8 mouse cellular contexts compared by ENCODE assay signal in genomic region chr6:91156062-91156461, GRCm38 (mm10). TPM values are rescaled to one million over a fixed set of nuclear protein-coding genes. Genes with fewer than 3 reads are reported as not detected.
DNase-seq lines count a peak whose midpoint lies in the region; ATAC-seq and TF ChIP-seq lines count a peak whose summit lies in the region.

No protein-coding gene starts in this region.

- 19% methylated on average over 4 of the region's 4 CpGs for WGBS in lung, embryonic 14.5 days
- 28% methylated on average over 4 of the region's 4 CpGs for WGBS in limb, embryonic 12.5 days

- H3K4me1 ChIP-seq in lung, embryonic 14.5 days (ENCODE audit: insufficient read depth): 0 out of 2 replicates have a peak, but pooled peaks cover 8% of the 10 kb centered on the region
- peaks cover 62% of the 10 kb centered on the region for H3K4me1 ChIP-seq in limb, embryonic 12.5 days (replicated peaks)

- H3K27me3 ChIP-seq in lung, embryonic 14.5 days (ENCODE audit: insufficient read depth, low read length): no peaks in the 10 kb centered on the region
- H3K27me3 ChIP-seq in limb, embryonic 12.5 days: no peaks in the 10 kb centered on the region

- DNase-seq in cerebellum, adult 11-12 months: peak; percentile 63
- DNase-seq in cerebellum, adult 11 months: no peak
- no peak for DNase-seq in lung, embryonic 14.5 days
- no peak for DNase-seq in lung, postnatal 10 days
- peak; percentile 42 for DNase-seq in retina, embryonic 14.5 days (ENCODE audit: low spot score)
- no peak for DNase-seq in gastrocnemius, adult 18-20 months (ENCODE audit: low spot score)
- no peak for DNase-seq in adipocyte (ENCODE audit: low spot score)

- H3K4me2 ChIP-seq in lung, embryonic 14.5 days: peak overlapping the region; percentile 67
- peak overlapping the region; percentile 77 for H3K4me2 ChIP-seq in limb, embryonic 12.5 days

- no peak for TF ChIP-seq CTCF in lung, embryonic 14.5 days (IDR thresholded peaks at IDR 0.05; ENCODE audit: low read depth)

- ATAC-seq in lung, embryonic 14.5 days (ENCODE audit: insufficient read depth): peak; percentile 0; the same call in 1 of the 2 replicates
- ATAC-seq in limb, embryonic 12.5 days (ENCODE audit: insufficient number of reproducible peaks, insufficient read depth, low FRiP score, low TSS enrichment, low read depth): no peak

- H3K9me3 ChIP-seq in lung, embryonic 14.5 days (ENCODE audit: low read depth, low read length): no peaks in the 10 kb centered on the region
- no peaks in the 10 kb centered on the region for H3K9me3 ChIP-seq in limb, embryonic 12.5 days

- no peak overlapping the region for H3K27ac ChIP-seq in lung, embryonic 14.5 days (ENCODE audit: low read depth)
- H3K27ac ChIP-seq in limb, embryonic 12.5 days: peak overlapping the region; percentile 93; the same call in 1 of the 2 replicates

- H3K4me3 ChIP-seq in lung, embryonic 14.5 days (ENCODE audit: low read depth, low read length): peak overlapping the region; percentile 50; the same call in 1 of the 2 replicates
- H3K4me3 ChIP-seq in limb, embryonic 12.5 days (replicated peaks): peak overlapping the region; percentile 65

- no peak overlapping the region for H3K9ac ChIP-seq in lung, embryonic 14.5 days
- no peak overlapping the region for H3K9ac ChIP-seq in limb, embryonic 12.5 days (replicated peaks)

- H3K36me3 ChIP-seq in lung, embryonic 14.5 days (ENCODE audit: insufficient read depth): 0 out of 2 replicates have a peak, but pooled peaks cover 4% of the 10 kb centered on the region
- peaks cover 8% of the 10 kb centered on the region; the same call in 1 of the 2 replicates for H3K36me3 ChIP-seq in limb, embryonic 12.5 days

RNA-seq across cellular contexts. Expression of gene Hdac11, which starts 0.4 kb away (rescaled TPM):
- polyA plus RNA-seq in lung, embryonic 14.5 days (2014; fragmentation: Nextera tagmentation; extraction: Ambion mirVana): 8.1 and 8.8 TPM in 2 replicates
- polyA plus RNA-seq in limb, embryonic 12.5 days (2016; fragmentation: Nextera tagmentation; extraction: Ambion mirVana): 16.4 and 16.9 TPM in 2 replicates
- total RNA-seq in gastrocnemius, adult 18-20 months (2021): 1 to 10 TPM; 6.7 to 7.2 TPM

RNA-seq across cellular contexts. Expression of gene Nup210, which starts 39.4 kb away (rescaled TPM):
- polyA plus RNA-seq in lung, embryonic 14.5 days (2014; fragmentation: Nextera tagmentation; extraction: Ambion mirVana): 30.8 and 35.3 TPM in 2 replicates
- polyA plus RNA-seq in limb, embryonic 12.5 days (2016; fragmentation: Nextera tagmentation; extraction: Ambion mirVana): 5.1 and 5.4 TPM in 2 replicates
- total RNA-seq in gastrocnemius, adult 18-20 months (2021): 10 to 100 TPM; 18.4 to 22.1 TPM

RNA-seq across cellular contexts. Expression of gene Fbln2, which starts 56.2 kb away (rescaled TPM):
- polyA plus RNA-seq in lung, embryonic 14.5 days (2014; fragmentation: Nextera tagmentation; extraction: Ambion mirVana): 22.9 and 32.3 TPM in 2 replicates
- polyA plus RNA-seq in limb, embryonic 12.5 days (2016; fragmentation: Nextera tagmentation; extraction: Ambion mirVana): 126 and 129 TPM in 2 replicates
- 10 to 100 TPM; 40.1 to 51.6 TPM for total RNA-seq in gastrocnemius, adult 18-20 months (2021)

Comparison
In these comparisons a context has a peak if more than half of its experiments do, and no peak if none do; other contexts are left out.
1. DNase-seq: peak in cerebellum, adult 11-12 months (single experiment) and retina, embryonic 14.5 days (single experiment); none in cerebellum, adult 11 months (single experiment), lung, embryonic 14.5 days (single experiment), lung, postnatal 10 days (single experiment), gastrocnemius, adult 18-20 months (single experiment) and adipocyte (single experiment).